Mouse (Mus musculus) gastrocnemius, adult 2 months (tissue): Measurements from ENCODE around the gene Clptm1. TPM values are rescaled to one million over a fixed set of nuclear protein-coding genes. Genes with fewer than 3 reads are reported as not detected.
A peak's percentile ranks its signal among the peaks of the same experiment; 100 is the strongest.

Source experiments
- DNase-seq: peaks from one replicate; pipeline ENCODE4 v3.0.0; 2022
- H3K27ac ChIP-seq: fragments of 200-600 bp; 2 replicates; pipeline ENCODE4 v1.8.1; 2022; ENCODE audit warnings: mild to moderate bottlenecking
- H3K4me3 ChIP-seq: fragments of 200-600 bp; 2 replicates; pipeline ENCODE4 v1.8.1; 2022; ENCODE audit warnings: mild to moderate bottlenecking, moderate library complexity
- CTCF ChIP-seq: fragments of 200-600 bp; IDR thresholded peaks from 2 replicates; pipeline ENCODE4 v1.8.1; 2022; ENCODE audit warnings: antibody characterized with exemption, mild to moderate bottlenecking, moderate library complexity
- intact Hi-C: fragments of 180-260 bp; cut with DNase I; formaldehyde crosslinking; loops from one replicate; pipeline ENCODE4 v1.15.1; 2025
- total RNA-seq, 2 experiments: library from RNA; stranded (reverse); gene quantifications; 2 replicates each; pipeline ENCODE4 v1.2.3; 2021

The Clptm1 gene
- total RNA-seq, 2 experiments from 2014 or later, result 46.6 TPM

DNA sequence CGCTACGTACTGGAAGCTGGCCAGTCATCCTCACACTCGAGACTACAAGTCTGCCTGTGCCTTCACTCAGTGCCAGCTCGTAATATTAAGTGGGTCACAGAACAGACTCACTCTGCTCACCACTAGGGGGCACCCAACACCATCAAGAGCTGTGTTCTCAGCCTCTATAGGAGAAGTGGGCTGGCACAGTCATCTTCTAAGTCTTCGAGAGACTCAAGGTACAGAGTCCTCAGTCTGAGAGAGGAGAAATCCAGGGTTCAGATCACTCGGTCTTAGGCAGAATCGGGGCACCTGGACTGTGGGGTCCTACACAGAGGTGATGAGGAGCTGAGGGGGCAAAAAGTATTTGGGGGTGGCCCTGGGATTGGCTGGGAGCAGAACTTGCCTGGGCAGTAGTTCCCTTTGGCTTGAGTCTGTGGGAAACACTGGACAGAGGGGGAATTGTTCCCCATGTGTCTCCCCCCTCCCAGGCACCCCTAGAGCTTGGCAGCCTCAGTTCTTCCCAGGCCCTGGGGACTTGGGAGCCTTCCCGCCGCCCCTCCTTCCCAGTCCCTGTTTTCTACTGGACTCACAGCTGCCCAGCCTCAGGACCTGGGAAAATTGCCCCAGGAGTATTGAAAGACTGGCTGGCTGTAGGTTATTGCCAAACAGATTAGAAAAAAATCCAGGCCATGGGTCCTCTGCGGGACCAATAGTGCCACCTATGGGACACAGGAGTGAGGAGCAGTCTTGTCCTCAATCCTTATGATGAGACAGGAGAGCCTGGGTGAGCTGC lies 4.3 kb upstream of the Clptm1 start:
- H3K4me3 ChIP-seq, result peak overlapping the region; percentile 53
- intact Hi-C loops, result loop anchor here (1.0 to 2.0 kb wide), 2 partner anchors 32 to 44 kb away; no protein-coding TSS in a partner anchor
- peak overlapping the region; percentile 91 for H3K27ac ChIP-seq
- DNase-seq, result peak; percentile 93
- peak; percentile 92 for TF ChIP-seq CTCF

DNA sequence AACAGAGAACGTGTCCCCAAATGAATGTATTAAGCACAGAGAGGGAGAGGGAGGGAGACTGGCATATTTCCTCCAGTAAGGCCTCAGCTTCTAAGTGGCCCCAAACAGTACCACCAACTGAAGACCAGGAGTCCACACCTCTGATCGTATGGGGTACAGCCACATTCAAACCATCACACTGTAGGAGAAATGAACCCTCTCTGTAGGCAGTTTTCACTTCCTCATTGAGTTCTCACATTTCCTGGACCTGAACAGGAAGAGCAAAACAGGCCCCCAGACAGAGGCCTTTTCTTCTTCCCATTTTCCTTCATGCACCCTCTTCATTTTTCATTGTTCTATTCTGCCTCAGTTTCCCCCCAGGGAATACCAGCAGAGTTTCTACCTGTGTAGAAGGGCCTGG lies 2.6 kb upstream of the Clptm1 start:
- Histone ChIP-seq H3K4me3 (no peak overlapping the region), H3K27ac (no peak overlapping the region)
- TF ChIP-seq CTCF, result no peak
- intact Hi-C loops, result no loop called here
- no peak for DNase-seq

DNA sequence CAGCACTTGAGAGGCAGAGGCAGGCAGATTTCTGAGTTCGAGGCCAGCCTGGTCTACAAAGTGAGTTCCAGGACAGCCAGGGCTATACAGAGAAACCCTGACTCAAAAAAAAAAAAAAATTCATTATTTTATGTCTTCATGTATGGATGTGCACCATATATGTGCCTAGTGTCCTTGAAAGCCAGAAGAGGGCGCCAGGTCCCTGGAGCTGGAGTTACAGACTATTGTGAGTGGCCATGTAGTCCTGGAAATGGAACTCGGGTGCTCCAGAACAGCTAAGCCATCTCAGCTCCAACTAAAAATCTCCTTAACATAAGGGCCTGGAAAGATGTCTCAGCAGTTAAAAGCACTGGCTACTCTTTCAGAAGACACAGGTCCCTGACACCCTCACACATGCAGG lies 1.9 kb upstream of the Clptm1 start:
- peak overlapping the region; percentile 24; the same call in 1 of the 2 replicates for H3K27ac ChIP-seq
- peak; percentile 7; the same call in 1 of the 2 replicates for TF ChIP-seq CTCF
- intact Hi-C loops, result no loop called here

DNA sequence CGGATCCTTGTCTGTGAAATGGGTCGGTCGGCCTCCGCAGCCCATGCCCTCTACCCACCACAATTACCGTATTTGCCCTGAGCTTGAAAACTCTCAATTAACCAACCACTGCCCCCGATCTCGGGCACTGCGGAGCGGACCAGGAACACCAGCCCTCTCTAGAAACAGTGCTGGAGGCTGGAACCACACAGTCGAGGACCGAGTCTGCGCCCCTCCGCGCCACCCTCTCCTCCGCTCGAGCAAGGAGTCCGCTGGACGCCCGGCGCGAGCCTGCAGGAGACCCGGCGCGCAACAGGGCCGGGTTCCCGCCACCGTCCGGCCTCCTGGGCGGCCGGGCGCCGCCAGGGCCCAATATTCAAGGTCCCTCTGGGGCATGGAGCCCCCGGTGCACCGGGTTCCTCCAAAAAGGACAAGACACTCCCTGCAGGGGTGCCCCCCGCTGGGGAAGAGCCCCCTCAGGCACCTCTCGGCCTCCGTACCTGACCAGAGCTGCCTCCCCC lies 328 bp downstream of the Clptm1 start:
- Histone ChIP-seq H3K27ac (peak overlapping the region; percentile 92), H3K4me3 (peak overlapping the region; percentile 77)
- DNase-seq, result no peak
- TF ChIP-seq CTCF, result no peak; the same call in 1 of the 2 replicates
- intact Hi-C loops, result no loop called here

More for the DNA sequence above, 1.9 kb upstream of the Clptm1 start:
- H3K4me3 ChIP-seq, result no peak overlapping the region
- DNase-seq, result no peak

DNA sequence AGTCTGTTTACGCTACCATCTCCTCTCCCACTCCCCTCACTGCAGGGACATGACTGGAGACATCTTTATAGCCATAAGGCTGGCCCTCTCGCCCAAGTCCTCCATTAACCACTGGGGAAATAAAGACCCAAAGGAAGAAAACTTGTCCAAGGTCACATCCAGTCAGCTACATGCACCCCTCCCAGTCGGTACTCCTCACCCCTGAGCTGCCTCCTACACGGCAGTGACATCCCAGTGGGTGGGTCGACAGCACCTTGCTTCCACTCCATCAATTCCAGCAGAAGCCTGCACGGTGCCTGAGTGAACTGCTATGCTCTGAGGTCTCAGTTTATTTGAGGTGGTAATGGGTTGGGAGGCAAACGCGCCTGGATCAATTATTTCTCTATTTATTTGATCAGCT lies 893 bp downstream of the Clptm1 start:
- Histone ChIP-seq H3K27ac (peak overlapping the region; percentile 92), H3K4me3 (peak overlapping the region; percentile 77)
- no peak for DNase-seq
- TF ChIP-seq CTCF, result no peak
- intact Hi-C loops, result no loop called here

DNA sequence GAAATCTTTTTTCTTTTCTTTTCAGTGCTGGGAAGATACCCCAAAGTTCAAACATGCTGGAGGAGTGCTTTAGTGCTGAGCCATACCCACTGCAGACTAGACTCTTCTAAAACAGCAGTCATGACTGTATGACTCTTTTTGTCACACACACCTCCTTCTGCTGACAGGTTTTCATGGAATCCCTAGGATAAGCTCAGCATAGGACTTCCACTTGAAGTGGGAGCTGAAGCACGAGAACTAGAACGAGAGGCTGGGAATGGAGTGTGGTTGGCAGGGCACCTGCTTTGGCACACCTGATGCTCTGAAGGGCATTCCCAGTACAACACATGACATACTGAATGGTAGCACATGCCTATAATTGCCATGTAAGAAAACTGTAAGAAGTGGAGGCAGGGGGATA lies 12.2 kb downstream of the Clptm1 start:
- intact Hi-C loops, result no loop called here
- H3K4me3 ChIP-seq, result no peak overlapping the region
- no peak for DNase-seq
- no peak for TF ChIP-seq CTCF
- no peak overlapping the region for H3K27ac ChIP-seq

DNA sequence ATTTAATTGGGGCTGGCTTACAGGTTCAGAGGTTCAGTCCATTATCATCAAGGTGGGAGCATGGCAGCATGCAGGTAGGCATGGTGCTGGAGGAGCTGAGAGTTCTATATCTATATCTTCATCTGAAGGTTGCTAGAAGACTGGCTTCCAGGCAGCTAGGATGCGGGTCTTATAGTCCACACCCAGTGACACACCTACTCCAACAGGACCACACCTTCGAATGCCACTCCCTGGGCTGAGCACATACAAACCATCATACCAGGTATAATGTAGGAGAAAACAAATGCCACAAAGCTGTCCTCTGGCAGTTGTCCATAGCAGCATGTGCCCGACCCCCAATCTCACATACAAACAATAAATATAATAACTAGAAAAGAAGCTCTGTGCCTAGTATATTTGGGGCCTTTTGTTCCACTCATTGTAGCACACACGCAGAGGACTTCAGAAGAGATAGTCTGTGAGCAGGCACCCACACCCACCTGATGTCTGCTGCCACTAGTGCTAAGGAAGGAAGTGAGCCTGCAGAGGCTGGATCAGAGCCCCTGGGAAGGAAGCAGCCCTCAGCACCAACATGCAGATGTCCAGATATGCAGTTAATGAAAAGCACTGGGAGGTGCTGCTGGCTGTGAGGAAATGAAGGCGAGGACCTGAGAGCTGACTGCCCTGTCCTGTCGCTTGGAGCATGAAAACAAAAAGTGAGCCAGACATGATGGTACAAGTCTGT lies 13.6 kb downstream of the Clptm1 start:
- no peak overlapping the region for H3K4me3 ChIP-seq
- no peak for DNase-seq
- intact Hi-C loops, result no loop called here
- TF ChIP-seq CTCF, result no peak
- no peak overlapping the region for H3K27ac ChIP-seq

DNA sequence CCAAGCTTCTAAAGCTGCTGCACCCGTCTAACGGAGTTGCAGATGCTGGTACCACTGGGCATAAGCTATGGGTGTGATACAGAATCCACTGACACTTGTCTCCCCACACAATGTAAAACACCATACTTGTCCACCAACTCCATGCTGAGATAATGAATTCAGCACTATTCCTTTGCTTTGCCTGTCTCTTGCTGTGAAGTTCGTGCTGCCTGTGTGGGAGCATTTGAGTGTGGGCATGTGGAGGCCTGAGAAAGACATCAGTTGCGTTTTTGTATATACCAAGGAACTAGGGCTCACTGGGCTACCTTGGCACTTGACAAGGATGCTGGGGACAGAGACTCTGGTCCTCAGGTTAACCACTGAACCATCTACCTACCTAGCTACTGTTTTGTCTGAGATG lies 23.6 kb downstream of the Clptm1 start:
- no peak overlapping the region for H3K27ac ChIP-seq
- DNase-seq, result no peak
- no peak for TF ChIP-seq CTCF
- H3K4me3 ChIP-seq, result no peak overlapping the region
- intact Hi-C loops, result no loop called here

DNA sequence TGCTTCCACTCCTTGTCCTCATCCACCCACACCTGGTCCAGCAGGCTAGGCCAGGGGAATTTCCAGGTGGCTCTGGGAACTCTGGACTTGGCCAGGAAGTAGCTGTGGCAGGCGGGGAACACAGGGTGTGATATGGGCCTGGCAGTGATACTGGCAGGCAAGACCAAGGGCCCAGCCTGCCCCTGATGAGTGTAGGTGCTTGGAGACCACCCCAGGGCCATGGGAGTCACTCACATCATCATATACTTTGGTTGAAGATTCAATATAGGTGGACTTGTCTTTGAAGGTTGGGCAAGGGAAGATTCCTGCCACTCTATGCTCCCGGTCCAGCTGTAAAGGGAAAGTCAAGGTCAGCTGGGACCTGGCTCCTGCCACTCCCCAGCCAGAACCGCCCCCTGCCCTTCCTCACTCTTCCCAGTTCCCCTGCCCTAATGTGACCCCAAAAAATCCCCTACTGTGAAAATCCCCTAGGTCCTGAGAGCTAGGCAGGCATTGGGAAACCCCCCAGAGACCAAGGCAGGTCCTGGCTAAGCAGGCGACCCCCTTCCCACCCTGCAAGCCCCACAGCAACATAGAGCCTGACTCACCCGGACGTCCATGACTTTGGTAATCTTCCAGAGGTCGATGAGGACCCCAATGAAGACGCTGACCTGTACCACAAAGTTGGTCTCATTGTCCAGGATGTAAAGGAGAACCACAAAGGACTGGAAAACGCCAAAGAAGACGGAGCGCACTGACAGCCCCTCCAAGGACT lies 29.6 kb downstream of the Clptm1 start:
- DNase-seq, result no peak
- H3K27ac ChIP-seq, result peak overlapping the region; percentile 83
- TF ChIP-seq CTCF, result no peak
- no peak overlapping the region for H3K4me3 ChIP-seq
- intact Hi-C loops, result no loop called here

DNA sequence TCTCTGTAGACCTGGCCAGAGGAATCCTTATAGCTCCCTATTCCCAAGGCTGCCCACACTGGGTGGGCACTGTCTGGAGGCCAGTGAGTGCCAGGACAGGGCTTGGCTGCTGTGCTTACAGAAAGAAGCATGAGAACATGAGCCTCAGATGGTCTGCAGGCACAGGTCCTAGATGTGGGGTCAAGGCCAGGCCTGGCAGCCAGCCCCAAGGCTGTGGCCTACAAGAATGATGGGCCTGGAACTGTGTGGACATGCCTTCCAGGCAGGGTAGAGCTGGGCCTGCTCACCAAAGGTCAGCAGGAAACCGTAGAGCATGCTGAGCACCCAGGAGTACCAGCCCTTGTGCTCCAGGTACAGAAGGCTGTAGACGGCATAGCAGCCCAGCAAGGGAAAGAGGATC lies 30.2 kb downstream of the Clptm1 start:
- TF ChIP-seq CTCF, result no peak
- peak; percentile 82 for DNase-seq
- Histone ChIP-seq H3K27ac (peak overlapping the region; percentile 83), H3K4me3 (no peak overlapping the region)
- intact Hi-C loops, result no loop called here

DNA sequence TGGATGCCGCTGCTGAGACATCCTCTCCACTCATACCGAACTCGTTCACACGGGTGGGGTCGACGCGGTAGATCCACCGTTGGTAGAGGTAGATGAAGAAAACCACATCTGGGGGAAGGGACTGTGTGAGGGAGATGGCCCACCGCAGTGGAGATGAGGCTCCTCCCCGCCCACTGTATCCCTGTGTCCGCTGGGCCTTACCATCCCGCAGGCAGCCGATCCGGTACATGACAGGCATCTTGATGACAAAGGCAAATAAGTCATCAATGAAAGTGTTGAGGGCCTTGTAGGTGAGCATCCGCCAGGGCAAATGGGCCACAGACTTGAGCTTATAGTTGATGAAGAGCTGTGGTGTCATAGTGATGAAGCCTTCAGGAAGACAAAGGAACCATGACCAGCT lies 31.0 kb downstream of the Clptm1 start:
- no peak overlapping the region; the same call in 1 of the 2 replicates for H3K27ac ChIP-seq
- no peak for TF ChIP-seq CTCF

DNA sequence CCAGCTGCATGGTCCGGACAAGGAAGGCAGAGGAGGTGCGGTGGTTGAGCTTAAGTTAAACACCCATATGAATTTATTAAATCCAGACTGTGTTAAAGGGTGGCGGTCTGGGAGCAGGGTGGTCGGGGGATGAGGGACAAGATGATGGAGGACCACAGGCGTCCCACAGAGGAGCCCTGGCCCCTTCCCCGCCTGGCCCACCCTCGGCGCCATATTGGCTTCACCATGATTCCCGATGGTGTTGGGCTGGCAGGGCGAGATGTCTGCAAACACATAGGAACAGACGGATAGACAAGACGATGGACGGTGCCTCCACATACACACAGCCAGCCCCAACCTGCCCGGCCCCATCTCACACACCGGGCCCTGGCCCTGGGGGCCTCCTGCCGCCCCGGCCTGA lies 31.6 kb downstream of the Clptm1 start:
- intact Hi-C loops, result no loop called here
- no peak overlapping the region for H3K27ac ChIP-seq
- H3K4me3 ChIP-seq, result no peak overlapping the region
- TF ChIP-seq CTCF, result no peak
- no peak for DNase-seq

More for the DNA sequence above, 31.0 kb downstream of the Clptm1 start:
- DNase-seq, result no peak
- no peak overlapping the region for H3K4me3 ChIP-seq
- intact Hi-C loops, result no loop called here
